Mouse (Mus musculus): ENCODE results near the gene Catsperg1. TPM values are rescaled to one million over a fixed set of nuclear protein-coding genes. Genes with fewer than 3 reads are reported as not detected.

Gene Catsperg1
- polyA plus RNA-seq, 1 experiment from 2014 or later: 0.21 TPM

GRCm38 (mm10) chr7:29134230-29134629 lies 79.6 kb downstream of the Catsperg1 start:
- H3K4me2 ChIP-seq: 0 out of 2 replicates have a peak overlapping the region, but pooled peaks have one; percentile 23
- peaks cover 27% of the 10 kb centered on the region for H3K27me3 ChIP-seq
- WGBS (ENCODE audit: insufficient replicate concordance): 1% methylated on average over 3 of the region's 4 CpGs
- no peak for ATAC-seq (ENCODE audit: insufficient read depth)
- no peak overlapping the region for H3K9ac ChIP-seq
- 0 out of 2 replicates have a peak overlapping the region, but pooled peaks have one; percentile 35 for H3K4me3 ChIP-seq (replicated peaks)
- H3K4me1 ChIP-seq (replicated peaks): no peaks in the 10 kb centered on the region
- no peak overlapping the region for H3K27ac ChIP-seq (replicated peaks)
- no peaks in the 10 kb centered on the region for H3K36me3 ChIP-seq (replicated peaks)
- H3K9me3 ChIP-seq (replicated peaks): no peaks in the 10 kb centered on the region

Other genes starting within 250 kb of the Catsperg1 start
- 209 and 222 TPM in 2 replicates for gene Eif3k, start 232.2 kb downstream of the Catsperg1 start, polyA plus RNA-seq (2015; fragmentation: Nextera tagmentation; extraction: Ambion mirVana)
- gene Map4k1, start 232.0 kb downstream of the Catsperg1 start, polyA plus RNA-seq (2015; fragmentation: Nextera tagmentation; extraction: Ambion mirVana): 21.6 and 26.3 TPM in 2 replicates
- 0.36 and 0.37 TPM in 2 replicates for gene Ryr1, start 88.9 kb downstream of the Catsperg1 start, polyA plus RNA-seq (2015; fragmentation: Nextera tagmentation; extraction: Ambion mirVana)
- gene Rasgrp4, start 79.2 kb downstream of the Catsperg1 start, polyA plus RNA-seq (2015; fragmentation: Nextera tagmentation; extraction: Ambion mirVana): 0.79 and 0.96 TPM in 2 replicates
- gene Fam98c, start 57.8 kb downstream of the Catsperg1 start, polyA plus RNA-seq (2015; fragmentation: Nextera tagmentation; extraction: Ambion mirVana): 6.2 and 6.5 TPM in 2 replicates
- gene Ggn, start 43.8 kb downstream of the Catsperg1 start, polyA plus RNA-seq (2015; fragmentation: Nextera tagmentation; extraction: Ambion mirVana): 0.05 TPM in 1 of 2 replicates, not detected in the other
- 0.13 and 0.21 TPM in 2 replicates for gene Spred3, start 43.6 kb downstream of the Catsperg1 start, polyA plus RNA-seq (2015; fragmentation: Nextera tagmentation; extraction: Ambion mirVana)
- 110 and 112 TPM in 2 replicates for gene Psmd8, start 33.3 kb downstream of the Catsperg1 start, polyA plus RNA-seq (2015; fragmentation: Nextera tagmentation; extraction: Ambion mirVana)
- gene Kcnk6, start 18.5 kb upstream of the Catsperg1 start, polyA plus RNA-seq (2015; fragmentation: Nextera tagmentation; extraction: Ambion mirVana): 1.2 and 1.8 TPM in 2 replicates
- gene Yif1b, start 24.3 kb upstream of the Catsperg1 start, polyA plus RNA-seq (2015; fragmentation: Nextera tagmentation; extraction: Ambion mirVana): 43.6 and 44.1 TPM in 2 replicates
- 4.2 and 6.3 TPM in 2 replicates for gene 2200002D01Rik, start 34.4 kb upstream of the Catsperg1 start, polyA plus RNA-seq (2015; fragmentation: Nextera tagmentation; extraction: Ambion mirVana)
- gene Spint2, start 67.9 kb upstream of the Catsperg1 start, polyA plus RNA-seq (2015; fragmentation: Nextera tagmentation; extraction: Ambion mirVana): 34.0 and 41.2 TPM in 2 replicates
- gene Ppp1r14a, start 75.3 kb upstream of the Catsperg1 start, polyA plus RNA-seq (2015; fragmentation: Nextera tagmentation; extraction: Ambion mirVana): 2.2 and 2.7 TPM in 2 replicates
- gene Dpf1, start 89.9 kb upstream of the Catsperg1 start, polyA plus RNA-seq (2015; fragmentation: Nextera tagmentation; extraction: Ambion mirVana): 1.7 and 2.3 TPM in 2 replicates